Mouse (Mus musculus) retina, postnatal 7 days (tissue): ENCODE measurements around the gene Esrrg.

ENCODE experiments used
- DNase-seq: peaks from one replicate; pipeline ENCODE4 v3.0.0-alpha.2; 2012; ENCODE audit warnings: low read depth, low spot score

The Esrrg gene

GRCm38 (mm10) chr1:187649871-187650270, 41.3 kb downstream of the Esrrg start:
- no peak for DNase-seq

GRCm38 (mm10) chr1:187650786-187651687, 42.4 kb downstream of the Esrrg start:
- DNase-seq: no peak

- no peak for DNase-seq
Observed at GRCm38 (mm10) chr1:187651688-187652241, 43.2 kb downstream of the Esrrg start.

GRCm38 (mm10) chr1:187652445-187652844, 43.9 kb downstream of the Esrrg start:
- no peak for DNase-seq

GRCm38 (mm10) chr1:187653390-187653789, 44.8 kb downstream of the Esrrg start:
- DNase-seq: no peak

- no peak for DNase-seq
Observed at GRCm38 (mm10) chr1:187660963-187661362, 52.4 kb downstream of the Esrrg start.

GRCm38 (mm10) chr1:187662083-187662609, 53.6 kb downstream of the Esrrg start:
- DNase-seq: no peak

- DNase-seq: no peak
Observed at GRCm38 (mm10) chr1:187663376-187663775, 54.8 kb downstream of the Esrrg start.

GRCm38 (mm10) chr1:187664261-187664660, 55.7 kb downstream of the Esrrg start:
- no peak for DNase-seq

- no peak for DNase-seq
Observed at GRCm38 (mm10) chr1:187665901-187666600, 57.5 kb downstream of the Esrrg start.

GRCm38 (mm10) chr1:187669746-187670145, 61.2 kb downstream of the Esrrg start:
- no peak for DNase-seq

GRCm38 (mm10) chr1:187672446-187672845, 63.9 kb downstream of the Esrrg start:
- DNase-seq: no peak

- DNase-seq: no peak
Observed at GRCm38 (mm10) chr1:187674771-187675186, 66.2 kb downstream of the Esrrg start.

- DNase-seq: no peak
Observed at GRCm38 (mm10) chr1:187676626-187677025, 68.0 kb downstream of the Esrrg start.

- no peak for DNase-seq
Observed at GRCm38 (mm10) chr1:187679246-187679645, 70.7 kb downstream of the Esrrg start.

- DNase-seq: no peak
Observed at GRCm38 (mm10) chr1:187684519-187684918, 75.9 kb downstream of the Esrrg start.

- no peak for DNase-seq
Observed at GRCm38 (mm10) chr1:187691846-187692525, 83.4 kb downstream of the Esrrg start.

- no peak for DNase-seq
Observed at GRCm38 (mm10) chr1:187694865-187695264, 86.3 kb downstream of the Esrrg start.

- no peak for DNase-seq
Observed at GRCm38 (mm10) chr1:187698201-187698600, 89.6 kb downstream of the Esrrg start.

GRCm38 (mm10) chr1:187700963-187701362, 92.4 kb downstream of the Esrrg start:
- DNase-seq: no peak

GRCm38 (mm10) chr1:187704921-187705320, 96.3 kb downstream of the Esrrg start:
- DNase-seq: no peak

GRCm38 (mm10) chr1:187705348-187705747, 96.8 kb downstream of the Esrrg start:
- DNase-seq: no peak
